Mouse (Mus musculus) MEL (cell line): ENCODE measurements at regions not wholly inside any gene's neighbourhood (a gene's known extent, or its start where the extent isn't known, plus 50 kb on each side); places are given as distances from the start of the nearest gene placed in this dataset.

ENCODE experiments used
- DNase-seq: peaks from one replicate; pipeline ENCODE4 v3.0.0; 2011; ENCODE audit warnings: low read depth, low spot score
- H3K27ac ChIP-seq: 2 replicates; pipeline ENCODE4 v1.5.1; 2012; ENCODE audit warnings: low read depth, mild to moderate bottlenecking, control low read depth, low read length, moderate library complexity; ENCODE audit not compliant: control insufficient read depth
- H3K27me3 ChIP-seq, 2 experiments: fragments of 150-350 bp in 1 of 2; sonication (generic) in 1 of 2; 2 replicates each; pipeline ENCODE4 v1.6.1; 2012; ENCODE audit warnings: low read length in 2 of 2, mild to moderate bottlenecking in 2 of 2, improper control_type of control experiment in 1 of 2, moderate library complexity in 1 of 2; ENCODE audit not compliant: insufficient read depth in 2 of 2, control insufficient read depth in 1 of 2
- H3K36me3 ChIP-seq, 2 experiments: 2 replicates each; pipeline ENCODE4 v1.6.1; 2012 to 2014; ENCODE audit warnings: low read length in 2 of 2, improper control_type of control experiment in 1 of 2, inconsistent platforms in 1 of 2, mild to moderate bottlenecking in 1 of 2; ENCODE audit not compliant: insufficient read depth in 2 of 2, control insufficient read depth in 1 of 2
- H3K4me1 ChIP-seq, 2 experiments: fragments of 150-350 bp in 1 of 2; sonication (generic) in 1 of 2; 2 replicates each; pipeline ENCODE4 v1.6.1; 2012; ENCODE audit warnings: low read length in 2 of 2, improper control_type of control experiment in 1 of 2, mild to moderate bottlenecking in 1 of 2; ENCODE audit not compliant: insufficient read depth in 2 of 2, control insufficient read depth in 1 of 2
- H3K4me3 ChIP-seq, 2 experiments: fragments of 150-350 bp in 1 of 2; sonication (generic) in 1 of 2; 2 replicates each; pipeline ENCODE4 v1.5.1; 2012; ENCODE audit warnings: low read depth in 2 of 2, low read length in 2 of 2, mild to moderate bottlenecking in 2 of 2, moderate library complexity in 2 of 2, control low read depth in 1 of 2, improper control_type of control experiment in 1 of 2; ENCODE audit not compliant: control insufficient read depth in 1 of 2, insufficient read depth in 1 of 2
- H3K79me2 ChIP-seq: 2 replicates; pipeline ENCODE4 v1.6.1; 2012; ENCODE audit warnings: mild to moderate bottlenecking, low read length, moderate library complexity; ENCODE audit not compliant: control insufficient read depth, poor library complexity, insufficient read depth
- H3K9ac ChIP-seq: 2 replicates; pipeline ENCODE4 v1.6.1; 2012; ENCODE audit warnings: low read depth, mild to moderate bottlenecking, control low read depth, low read length, moderate library complexity; ENCODE audit not compliant: control insufficient read depth, poor library complexity, severe bottlenecking
- H3K9me3 ChIP-seq: fragments of 150-350 bp; sonication (generic); replicated peaks from 2 replicates; pipeline ENCODE4 v1.6.1; 2012; ENCODE audit warnings: mild to moderate bottlenecking, low read length, improper control_type of control experiment, moderate library complexity; ENCODE audit not compliant: insufficient read depth
- EP300 ChIP-seq, 2 experiments: IDR thresholded peaks; 2 replicates each; pipeline ENCODE4 v1.6.1; 2011; ENCODE audit warnings: improper control_type of control experiment in 2 of 2, low read length in 2 of 2, low read depth in 1 of 2, mild to moderate bottlenecking in 1 of 2
- RAD21 ChIP-seq: IDR thresholded peaks from 2 replicates; pipeline ENCODE4 v1.6.1; 2011; ENCODE audit warnings: mild to moderate bottlenecking, low read depth, low read length, improper control_type of control experiment

- Histone ChIP-seq H3K9me3 (no peaks in the 10 kb centered on the region), H3K36me3 (no peaks in the 10 kb centered on the region), H3K27me3 (peaks cover 0 to 1% of the 10 kb centered on the region in 2 experiments; a peak in 2 of 4 replicates), H3K4me1 (no peaks in the 10 kb centered on the region), H3K4me3 (no peak overlapping the region), H3K9ac (no peak overlapping the region), H3K79me2 (no peaks in the 10 kb centered on the region), H3K27ac (no peak overlapping the region)
- no peak for DNase-seq
- TF ChIP-seq EP300 (IDR thresholded peaks at IDR 0.05; ENCODE audit: low read depth in 1 of 2, low read length in 2 of 2) (peak in 1 of 2 experiments; percentile 32; a peak in 1 of 4 replicates), RAD21 (no peak)
Measured at GRCm38 (mm10) chr6:92303266-92303665, 58.8 kb upstream of the Trh start.
